Comparison of ENCODE assay signal across 28 mouse cellular contexts in genomic region chr3:41065320-41065719, GRCm38 (mm10). TPM values are rescaled to one million over a fixed set of nuclear protein-coding genes. Genes with fewer than 3 reads are reported as not detected.
DNase-seq lines count a peak whose midpoint lies in the region; ATAC-seq and TF ChIP-seq lines count a peak whose summit lies in the region.
"Had no signal": no experiment of that assay in that cellular context is flagged by ENCODE, and none has a peak within 500 bp of the region (broad histone marks: within the 10 kb centered on the region; RNA-seq: fewer than 3 reads in every experiment).

No protein-coding gene starts in this region.

- no peak for TF ChIP-seq CTCF in liver, adult 2 months (IDR thresholded peaks at IDR 0.05; ENCODE audit: low read depth, low read length)
- TF ChIP-seq CTCF in liver, embryonic 14.5 days (IDR thresholded peaks at IDR 0.05; ENCODE audit: low read depth) = no peak

- DNase-seq in liver, adult 2 months (ENCODE audit: extremely low read depth, low read depth, low spot score) = peak; percentile 91
- no peak for DNase-seq in liver
- DNase-seq in liver, embryonic 14.5 days (ENCODE audit: low read depth in 3 of 3, low spot score in 3 of 3) = peak in 2 of 3 experiments; percentile 3 to 4
- DNase-seq in yolk sac, embryonic 10.5 days (ENCODE audit: low spot score) = peak; percentile 9
- DNase-seq in embryonic facial prominence, embryonic 10.5 days (ENCODE audit: low spot score) = no peak
- no peak for DNase-seq in adrenal gland, postnatal 25 days
- DNase-seq: adrenal gland, postnatal 10 days; B cell, adult 2 months; cerebellum, adult 11 months; cerebellum, adult 2 months; cerebellum, adult 9-11 months; cerebellum, postnatal 25 days; gastrocnemius, postnatal 14 days; heart, adult 18-20 months; heart, postnatal 10 days; heart, postnatal 36 days had no signal

- no peak for TF ChIP-seq POLR2A in liver, adult 2 months (IDR thresholded peaks at IDR 0.05; ENCODE audit: extremely low read depth, insufficient read depth, low read length)

- peaks cover 11% of the 10 kb centered on the region for H3K36me3 ChIP-seq in liver, adult 2 months (ENCODE audit: control insufficient read depth, insufficient read depth, low read length)
- peaks cover 11% of the 10 kb centered on the region for H3K36me3 ChIP-seq in liver, embryonic 14.5 days (replicated peaks; ENCODE audit: control insufficient read depth, insufficient read depth, low read depth)
- H3K36me3 ChIP-seq in embryonic facial prominence, embryonic 10.5 days (replicated peaks) = peaks cover 72% of the 10 kb centered on the region

- H3K27me3 ChIP-seq in liver, adult 2 months (ENCODE audit: control insufficient read depth, insufficient read depth, low read length) = no peaks in the 10 kb centered on the region
- H3K27me3 ChIP-seq in liver, embryonic 14.5 days (ENCODE audit: control insufficient read depth, insufficient read depth, low read length) = no peaks in the 10 kb centered on the region
- H3K27me3 ChIP-seq in embryonic facial prominence, embryonic 10.5 days (replicated peaks; ENCODE audit: low read depth, poor library complexity, severe bottlenecking) = no peaks in the 10 kb centered on the region
- H3K27me3 ChIP-seq: CH12.LX; embryonic facial prominence, embryonic 13.5 days; forebrain, embryonic 13.5 days; heart, embryonic 12.5 days; heart, embryonic 15.5 days; hindbrain, embryonic 13.5 days; Patski had no signal

- H3K9ac ChIP-seq in liver, adult 2 months (ENCODE audit: low read depth, low read length) = no peak overlapping the region
- H3K9ac ChIP-seq in liver, embryonic 14.5 days (replicated peaks) = no peak overlapping the region
- H3K9ac ChIP-seq: embryonic facial prominence, embryonic 13.5 days; forebrain, embryonic 13.5 days; heart, embryonic 12.5 days; heart, embryonic 15.5 days; hindbrain, embryonic 13.5 days had no signal

- 21% methylated on average over 2 of the region's 2 CpGs for WGBS in liver, adult 2 months
- 66% methylated on average over 2 of the region's 2 CpGs for WGBS in liver, embryonic 14.5 days (ENCODE audit: insufficient replicate concordance)
- 82% methylated on average over 2 of the region's 2 CpGs for WGBS in embryonic facial prominence, embryonic 10.5 days

- H3K9me3 ChIP-seq in liver, embryonic 14.5 days (ENCODE audit: control insufficient read depth, low read length) = no peaks in the 10 kb centered on the region
- H3K9me3 ChIP-seq in embryonic facial prominence, embryonic 10.5 days = no peaks in the 10 kb centered on the region
- H3K9me3 ChIP-seq: embryonic facial prominence, embryonic 13.5 days; forebrain, embryonic 13.5 days; G1E; heart, embryonic 12.5 days; heart, embryonic 15.5 days; hindbrain, embryonic 10.5 days; hindbrain, embryonic 13.5 days had no signal

- no peak overlapping the region for H3K4me3 ChIP-seq in liver, adult 2 months (ENCODE audit: insufficient read depth, low read depth, low read length)
- H3K4me3 ChIP-seq in liver, embryonic 14.5 days (ENCODE audit: insufficient read depth in 1 of 2, low read depth in 2 of 2, low read length in 2 of 2) = no peak overlapping the region
- no peak overlapping the region for H3K4me3 ChIP-seq in embryonic facial prominence, embryonic 10.5 days
- H3K4me3 ChIP-seq: embryonic facial prominence, embryonic 13.5 days; erythroblast, embryonic 14.5 days; forebrain, embryonic 13.5 days; heart, embryonic 12.5 days; heart, embryonic 15.5 days; hindbrain, embryonic 10.5 days; hindbrain, embryonic 13.5 days had no signal

- no peak for ATAC-seq in liver, embryonic 14.5 days (ENCODE audit: insufficient read depth)
- ATAC-seq: forebrain, embryonic 13.5 days; forebrain, embryonic 16.5 days; hindbrain, embryonic 16.5 days; Patski had no signal

- peaks cover 8% of the 10 kb centered on the region; the same call in 1 of the 2 replicates for H3K79me2 ChIP-seq in liver, adult 2 months (ENCODE audit: control insufficient read depth, insufficient read depth, low read length)

- H3K4me2 ChIP-seq in liver, embryonic 14.5 days (ENCODE audit: low read depth) = no peak overlapping the region
- H3K4me2 ChIP-seq: embryonic facial prominence, embryonic 13.5 days; forebrain, embryonic 13.5 days; heart, embryonic 12.5 days; heart, embryonic 15.5 days; hindbrain, embryonic 13.5 days had no signal

- H3K4me1 ChIP-seq in liver, adult 2 months (ENCODE audit: control insufficient read depth, insufficient read depth, low read length) = peaks cover 21% of the 10 kb centered on the region
- peaks cover 0 to 5% of the 10 kb centered on the region in 2 experiments; a peak in 2 of 4 replicates for H3K4me1 ChIP-seq in liver, embryonic 14.5 days (replicated peaks; ENCODE audit: control insufficient read depth in 2 of 2, insufficient read depth in 2 of 2, low read length in 1 of 2)
- H3K4me1 ChIP-seq in embryonic facial prominence, embryonic 10.5 days = no peaks in the 10 kb centered on the region
- H3K4me1 ChIP-seq: embryonic facial prominence, embryonic 13.5 days; forebrain, embryonic 13.5 days; heart, embryonic 12.5 days; heart, embryonic 15.5 days; hindbrain, embryonic 10.5 days; hindbrain, embryonic 13.5 days had no signal

- TF ChIP-seq EP300 in liver, embryonic 14.5 days (IDR thresholded peaks at IDR 0.05; ENCODE audit: low read depth) = no peak

- peak overlapping the region; percentile 64 for H3K27ac ChIP-seq in liver, adult 2 months (replicated peaks; ENCODE audit: insufficient read depth, low read depth, low read length)
- H3K27ac ChIP-seq in liver, embryonic 14.5 days = no peak overlapping the region
- H3K27ac ChIP-seq in embryonic facial prominence, embryonic 10.5 days (replicated peaks) = no peak overlapping the region
- H3K27ac ChIP-seq: embryonic facial prominence, embryonic 13.5 days; forebrain, embryonic 13.5 days; heart, embryonic 15.5 days; hindbrain, embryonic 10.5 days; hindbrain, embryonic 13.5 days had no signal

RNA-seq across cellular contexts. Expression of gene Pgrmc2, which starts 17.5 kb away (rescaled TPM):
- 18.3 and 21.2 TPM in 2 replicates for total RNA-seq in liver, adult 2 months (2014; rRNA removed)
- 19.9 and 24.5 TPM in 2 replicates for polyA plus RNA-seq in liver, adult 2 months (2012; rRNA removed)
- polyA plus RNA-seq in liver, embryonic 14.5 days (2012; rRNA removed) = 7.8 and 12.9 TPM in 2 replicates
- 11.5 and 13.0 TPM in 2 replicates for polyA plus RNA-seq in liver, embryonic 14.5 days (2014; fragmentation: Nextera tagmentation; extraction: Ambion mirVana)
- polyA plus RNA-seq in embryonic facial prominence, embryonic 10.5 days (2016; fragmentation: Nextera tagmentation; extraction: Ambion mirVana) = 29.5 and 31.7 TPM in 2 replicates
- 49.0 and 55.4 TPM in 2 replicates for total RNA-seq in adrenal gland, postnatal 25 days (2021)

Comparison
In these comparisons a context has a peak if more than half of its experiments do, and no peak if none do; other contexts are left out.
1. DNase-seq: peak in liver, adult 2 months (single experiment), liver, embryonic 14.5 days (2 of 3) and yolk sac, embryonic 10.5 days (single experiment); none in liver (single experiment), embryonic facial prominence, embryonic 10.5 days (single experiment) and adrenal gland, postnatal 25 days (single experiment).